Mouse (Mus musculus) cerebellum, adult 2 months (tissue): ENCODE measurements around the gene Qtrt2.

Experiments
- CTCF ChIP-seq: fragments of 200-500 bp; IDR thresholded peaks from 2 replicates; pipeline ENCODE4 v1.5.1; 2011; ENCODE audit warnings: low read depth, mild to moderate bottlenecking, control low read depth, low read length, moderate library complexity, borderline replicate concordance; ENCODE audit not compliant: insufficient read depth
- POLR2A ChIP-seq: fragments of 200-500 bp; IDR thresholded peaks from 2 replicates; pipeline ENCODE4 v1.6.1; 2011; ENCODE audit warnings: low read length, control low read depth, borderline replicate concordance; ENCODE audit not compliant: insufficient read depth

GRCm38 (mm10) chr16:43973147-43973546 lies 46.5 kb upstream of the Qtrt2 start:
- no peak for TF ChIP-seq CTCF
- TF ChIP-seq POLR2A: no peak
